Mouse (Mus musculus) T-cell, adult 2 months (primary cell): ENCODE measurements around the gene Gm4952.
A peak's percentile ranks its signal among the peaks of the same experiment; 100 is the strongest.

ENCODE experiments used
- DNase-seq: peaks from one replicate; pipeline ENCODE4 v3.0.0; 2022; ENCODE audit warnings: low spot score

Gm4952 gene

GRCm38 (mm10) chr19:12599674-12600073, at the start of gene Gm4952:
Gm4952 (plus strand) TSS chr19:12599974.
- DNase-seq, result no peak

GRCm38 (mm10) chr19:12550005-12550942, 49.5 kb upstream of the Gm4952 start:
- DNase-seq, result no peak

DNA sequence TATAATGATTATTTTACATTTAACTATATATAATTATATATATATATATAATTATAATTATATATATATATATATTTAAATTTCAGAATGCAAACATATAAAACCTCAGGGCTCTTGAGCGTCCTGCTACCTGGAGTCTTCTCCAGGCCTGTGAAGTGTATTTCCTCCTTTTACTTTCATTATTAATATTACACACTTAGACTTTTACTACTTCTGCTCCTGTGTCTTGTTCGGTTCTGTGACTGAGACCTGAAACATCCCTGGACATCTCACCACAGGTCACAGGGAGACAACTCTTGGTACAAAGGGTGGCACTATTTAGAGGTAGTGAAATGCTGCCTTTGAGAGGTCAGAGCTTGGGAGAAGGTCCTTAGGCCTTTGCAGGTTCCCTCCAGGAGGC, 43.5 kb upstream of the Gm4952 start:
- DNase-seq, result no peak

DNA sequence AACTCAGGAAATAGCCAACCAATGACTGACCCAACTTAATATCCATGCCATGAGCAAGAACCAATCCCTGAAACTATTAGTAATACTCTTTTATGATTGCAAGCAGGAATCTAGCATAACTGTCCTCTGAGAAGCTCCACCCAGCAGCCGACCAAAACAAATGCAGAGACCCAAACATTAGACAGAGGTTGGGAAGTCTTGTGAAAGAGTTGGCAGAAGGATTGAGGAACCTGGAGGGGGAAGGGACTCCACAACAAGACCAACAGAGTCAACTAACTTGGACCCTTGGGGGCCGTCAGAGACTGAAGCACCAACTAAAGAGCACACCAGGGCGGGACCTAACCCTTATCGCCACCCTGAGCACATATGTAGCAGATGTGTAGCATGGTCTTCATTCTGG, 41.6 kb upstream of the Gm4952 start:
- DNase-seq, result no peak

- no peak for DNase-seq
Measured at GRCm38 (mm10) chr19:12564197-12564596, 35.6 kb upstream of the Gm4952 start.

DNA sequence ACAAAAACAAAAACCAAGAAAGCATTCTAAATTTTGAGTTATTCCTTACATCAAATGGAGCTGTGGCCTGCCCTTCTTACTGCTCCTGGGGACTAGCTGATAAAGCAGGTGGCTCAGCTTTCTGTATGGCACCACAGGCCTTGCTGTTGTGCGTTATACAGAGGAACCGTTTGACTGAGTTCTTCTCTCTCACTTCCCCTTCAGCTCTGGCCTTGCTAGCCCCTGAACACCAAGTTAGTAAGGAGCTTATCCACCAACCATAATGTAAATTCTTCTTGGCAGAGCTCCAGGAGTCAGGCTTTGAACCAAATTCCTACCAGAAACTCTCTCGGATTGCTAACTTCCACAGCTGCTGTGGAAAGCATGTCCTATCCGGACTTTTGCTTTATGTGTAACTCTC, 32.8 kb upstream of the Gm4952 start:
- no peak for DNase-seq

DNA sequence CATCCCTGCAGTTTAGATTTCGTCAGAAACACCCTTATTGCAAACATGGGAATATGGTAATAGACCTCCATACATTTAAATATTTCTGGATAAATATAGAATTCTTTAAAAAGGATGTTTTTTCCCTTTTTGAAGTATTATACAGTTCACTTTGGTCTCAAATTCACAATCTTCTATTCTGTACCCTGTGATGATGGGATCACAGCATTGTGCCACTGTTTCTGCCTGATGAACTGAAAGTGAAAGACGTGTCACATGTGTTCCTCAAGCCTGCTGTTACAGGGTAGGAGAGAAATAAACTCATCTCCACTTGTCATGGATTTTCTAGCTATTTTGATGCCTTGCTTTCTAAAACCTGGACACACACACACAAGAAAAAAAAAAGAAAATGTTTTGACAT, 28.9 kb upstream of the Gm4952 start:
- DNase-seq, result no peak

DNA sequence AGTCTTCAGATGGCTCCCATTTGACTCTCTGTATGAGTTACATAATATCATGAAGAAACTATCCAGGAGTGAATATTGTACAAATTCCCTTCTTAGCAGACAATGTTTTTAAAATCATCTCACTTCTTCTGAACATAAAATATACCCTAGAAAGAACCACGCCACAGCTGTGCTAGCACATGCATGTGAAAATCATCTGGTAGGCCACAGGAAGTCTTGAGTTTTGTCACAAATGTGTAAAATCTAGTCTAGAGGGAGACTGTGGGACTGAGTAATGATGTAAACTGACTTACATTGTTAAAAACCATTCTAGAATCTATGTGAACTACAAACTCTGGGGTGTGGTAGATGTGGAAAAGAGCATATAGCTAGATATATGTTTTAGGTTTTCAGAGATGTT, 28.1 kb upstream of the Gm4952 start:
- no peak for DNase-seq

DNA sequence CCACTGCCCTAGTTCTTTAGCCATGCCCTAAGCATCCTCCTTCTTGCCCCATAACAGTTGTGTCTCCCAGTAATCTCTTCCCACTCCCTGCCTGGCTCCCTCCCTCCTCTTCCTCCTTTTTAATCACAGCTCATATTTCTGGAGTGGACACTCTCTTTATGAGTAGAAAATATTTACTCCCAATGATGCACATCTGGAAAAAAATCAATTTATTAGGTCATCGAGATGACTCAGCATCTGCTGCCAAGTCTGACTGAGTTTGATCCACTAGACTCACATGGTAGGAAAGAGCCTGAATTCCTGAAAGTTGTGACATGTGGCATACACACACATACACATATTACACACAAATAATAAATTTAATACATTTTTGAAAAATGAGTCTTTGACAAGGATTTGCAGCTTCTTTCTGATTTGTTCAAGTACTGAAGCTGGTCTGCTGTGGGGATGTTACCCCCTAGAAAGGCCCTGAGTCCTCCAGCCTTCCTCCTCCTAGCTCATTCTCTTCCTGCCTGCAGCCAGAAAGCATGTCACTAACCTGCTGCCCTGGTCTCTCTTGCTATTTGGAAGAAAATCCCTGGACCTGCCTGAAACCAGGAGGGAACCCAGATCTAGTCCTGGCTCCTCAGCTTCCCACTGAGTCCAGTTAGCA, 27.0 kb upstream of the Gm4952 start:
- DNase-seq, result no peak

DNA sequence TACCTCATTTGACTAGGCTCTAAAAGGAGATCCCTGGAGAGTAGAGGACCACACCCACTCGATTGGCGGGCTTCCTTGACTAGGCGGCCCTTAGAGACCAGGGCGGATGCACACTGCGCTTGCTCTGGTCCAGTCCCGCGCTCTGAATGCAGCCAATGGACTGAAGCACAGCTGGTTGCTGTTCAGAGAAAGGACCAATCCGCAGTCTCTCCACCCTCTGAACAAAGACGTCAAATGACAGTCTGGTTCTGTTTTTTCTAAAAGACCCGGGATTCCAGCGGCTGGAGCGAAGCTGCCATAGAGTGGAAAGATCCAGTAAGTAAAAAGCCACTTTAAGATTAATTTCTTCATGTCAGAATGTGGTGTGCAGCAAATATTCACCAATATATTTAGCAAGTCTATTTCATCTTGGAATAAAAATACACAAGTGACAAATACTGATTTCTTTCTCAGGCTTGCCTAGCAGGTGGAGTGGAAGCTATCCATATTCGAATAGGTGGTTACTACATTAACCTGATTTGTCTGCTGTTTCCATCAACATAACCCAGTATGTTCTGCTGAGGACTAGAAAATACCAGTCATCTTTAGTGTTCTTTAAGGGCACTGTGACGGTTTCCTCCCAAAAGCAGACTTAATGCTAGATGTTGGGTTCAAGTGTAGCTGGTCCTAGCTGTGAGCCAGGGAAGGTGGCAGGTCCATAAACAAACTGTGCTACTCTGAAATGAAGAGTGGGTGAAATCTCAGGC, 26.3 kb upstream of the Gm4952 start:
- peak; percentile 83 for DNase-seq

DNA sequence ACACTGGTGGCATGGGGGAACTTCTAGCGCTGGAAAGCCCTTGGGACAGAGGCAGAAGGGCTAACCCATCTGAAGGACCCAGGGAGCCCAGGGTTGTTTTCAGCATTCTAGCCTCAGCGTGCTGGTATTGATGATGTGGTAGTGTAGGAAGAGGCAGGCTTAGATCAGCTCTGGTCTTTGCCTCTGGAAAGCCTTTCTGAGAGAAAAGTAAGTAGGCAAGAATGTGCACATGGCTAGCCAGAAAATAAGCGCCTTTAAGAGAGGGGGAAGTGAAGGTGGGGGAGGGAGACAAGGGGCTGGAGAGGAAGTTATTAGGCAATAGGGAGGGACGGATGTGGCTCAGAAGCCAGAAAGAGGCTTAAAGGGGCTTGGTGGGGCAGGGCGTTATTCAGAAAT, 25.8 kb upstream of the Gm4952 start:
- peak; percentile 26 for DNase-seq

GRCm38 (mm10) chr19:12575107-12575506, 24.7 kb upstream of the Gm4952 start:
- DNase-seq, result no peak

- DNase-seq, result no peak
Measured at GRCm38 (mm10) chr19:12575514-12575913, 24.3 kb upstream of the Gm4952 start.

- DNase-seq, result no peak
Measured at GRCm38 (mm10) chr19:12576639-12577038, 23.1 kb upstream of the Gm4952 start.

DNA sequence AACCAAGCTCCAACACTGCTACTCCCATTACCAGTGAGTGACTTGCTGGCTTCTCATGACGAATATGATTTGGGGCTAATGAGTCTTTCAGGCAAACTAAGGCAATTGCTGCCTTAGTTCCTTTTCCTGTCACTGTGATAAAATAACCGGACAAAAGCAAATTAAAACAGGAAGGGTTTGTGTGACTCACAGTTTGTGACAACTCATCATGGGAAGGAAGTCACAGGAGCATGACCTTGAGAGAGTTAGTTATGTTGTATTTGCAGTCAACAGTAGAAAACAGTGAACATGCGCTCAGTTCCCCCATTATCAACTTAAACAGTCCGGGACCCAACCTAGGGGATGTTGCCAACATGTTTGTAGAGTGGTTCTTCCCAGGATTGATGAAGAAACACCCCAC, 14.5 kb upstream of the Gm4952 start:
- DNase-seq, result no peak

- peak; percentile 75 for DNase-seq
Measured at GRCm38 (mm10) chr19:12591908-12592307, 7.9 kb upstream of the Gm4952 start.

- DNase-seq, result no peak
Measured at GRCm38 (mm10) chr19:12595135-12595529, 4.6 kb upstream of the Gm4952 start.

DNA sequence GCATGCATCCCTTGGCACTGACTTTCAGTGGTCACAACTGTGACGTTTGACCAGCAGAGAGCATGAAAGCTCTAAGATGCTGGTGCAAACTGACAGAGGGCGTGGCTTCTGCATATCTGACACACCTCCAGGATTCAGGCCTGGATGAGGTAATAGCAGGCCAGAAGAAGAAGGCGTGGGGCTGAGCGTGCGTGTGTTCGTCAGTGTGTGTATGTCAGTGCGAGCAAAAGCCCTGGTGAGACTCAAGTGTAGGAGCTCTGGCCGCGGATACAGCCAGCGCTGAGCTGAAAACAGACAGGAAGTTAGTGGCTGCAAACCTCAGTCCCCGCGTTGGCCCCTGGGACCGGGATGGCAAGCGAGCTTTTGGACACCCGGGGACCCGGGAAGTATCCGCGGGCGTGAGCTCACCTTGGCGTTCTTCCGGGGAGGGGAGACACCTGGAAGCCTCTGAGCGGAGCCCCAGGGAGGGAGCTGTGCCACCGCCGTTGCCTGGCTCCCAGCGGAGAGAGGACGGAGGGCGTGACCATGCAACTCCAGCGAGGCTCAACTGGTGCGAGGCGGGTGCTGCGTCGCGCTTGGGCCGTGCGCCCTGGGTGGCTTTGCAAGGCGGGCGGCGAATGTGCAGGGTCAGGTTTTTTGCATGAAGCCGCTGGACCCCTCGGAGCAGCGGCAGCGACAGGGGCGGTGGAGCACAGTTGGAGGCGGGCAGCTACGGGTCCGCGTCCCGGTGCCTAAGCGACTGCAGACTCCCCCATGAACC, 4.1 kb upstream of the Gm4952 start:
- peak; percentile 40 for DNase-seq

DNA sequence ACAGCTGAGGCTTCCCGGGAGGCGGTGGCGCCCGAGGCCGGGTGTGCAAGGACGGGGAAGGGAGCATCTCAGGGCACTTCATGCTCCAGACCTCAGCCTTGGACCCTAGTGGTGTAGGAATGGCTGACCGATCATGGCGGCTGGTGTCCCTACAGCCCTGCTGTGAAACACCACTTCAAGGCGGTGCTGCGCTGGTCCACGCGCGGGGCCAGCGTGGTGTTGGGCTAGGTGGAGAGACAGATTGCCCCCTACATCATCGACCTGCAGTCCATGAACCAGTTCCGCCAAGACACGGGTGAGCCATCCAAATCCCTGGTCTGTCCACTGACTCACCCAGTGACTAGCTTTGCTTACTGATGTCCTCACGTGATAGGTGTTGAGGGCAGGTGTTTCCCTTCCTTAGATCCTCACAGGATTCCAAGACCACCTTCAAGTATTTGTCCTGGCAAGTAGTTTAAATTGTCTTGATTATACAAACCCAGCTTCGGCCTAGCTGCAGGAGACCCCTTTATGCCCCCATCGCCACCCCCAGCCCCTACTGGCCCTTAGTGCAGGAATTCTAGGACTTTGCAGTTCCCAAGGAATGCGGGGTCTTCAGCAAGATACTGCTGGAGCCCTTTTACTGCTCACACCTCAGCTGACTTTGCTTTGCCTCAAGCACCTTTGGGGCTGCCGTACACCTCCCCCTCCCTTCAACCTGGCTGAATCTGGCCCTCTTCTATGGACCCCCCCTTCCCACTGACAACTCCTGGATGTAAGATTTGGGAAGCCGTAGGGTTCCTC, 3.3 kb upstream of the Gm4952 start:
- no peak for DNase-seq

- no peak for DNase-seq
Measured at GRCm38 (mm10) chr19:12597073-12597405, 2.7 kb upstream of the Gm4952 start.

GRCm38 (mm10) chr19:12598674-12599073, 1.1 kb upstream of the Gm4952 start:
- no peak for DNase-seq
